Mouse (Mus musculus): ENCODE data around the gene Fcrl6. TPM values are rescaled to one million over a fixed set of nuclear protein-coding genes. Genes with fewer than 3 reads are reported as not detected.

Fcrl6 gene
- polyA plus RNA-seq, 1 experiment from 2014 or later = 0.31 TPM

GRCm38 (mm10) chr1:172611304-172611703 is 9.0 kb upstream of the Fcrl6 start:
- Histone ChIP-seq H3K27me3 (no peaks in the 10 kb centered on the region; the same call in 1 of the 2 replicates), H3K36me3 (no peaks in the 10 kb centered on the region), H3K4me1 (no peaks in the 10 kb centered on the region), H3K9ac (replicated peaks) (no peak overlapping the region), H3K4me2 (replicated peaks) (no peak overlapping the region), H3K4me3 (no peak overlapping the region), H3K9me3 (no peaks in the 10 kb centered on the region), H3K27ac (replicated peaks) (no peak overlapping the region)
- ATAC-seq (ENCODE audit: low FRiP score, low read depth) = no peak
- whole genome bisulfite sequencing = 90% methylated on average over 10 of the region's 10 CpGs

GRCm38 (mm10) chr1:172594495-172594894 is 7.9 kb downstream of the Fcrl6 start:
- ATAC-seq (ENCODE audit: low FRiP score, low read depth) = 0 out of 2 replicates have a peak, but pooled peaks have one; percentile 38
- no peaks in the 10 kb centered on the region for H3K9me3 ChIP-seq
- H3K36me3 ChIP-seq = no peaks in the 10 kb centered on the region
- H3K27me3 ChIP-seq = no peaks in the 10 kb centered on the region
- no peak overlapping the region for H3K9ac ChIP-seq (replicated peaks)
- no peak overlapping the region for H3K4me2 ChIP-seq (replicated peaks)
- no peaks in the 10 kb centered on the region for H3K4me1 ChIP-seq
- H3K27ac ChIP-seq (replicated peaks) = no peak overlapping the region
- no peak overlapping the region for H3K4me3 ChIP-seq

- Histone ChIP-seq H3K27ac (replicated peaks) (no peak overlapping the region), H3K9ac (replicated peaks) (no peak overlapping the region), H3K9me3 (no peaks in the 10 kb centered on the region), H3K27me3 (no peaks in the 10 kb centered on the region), H3K36me3 (no peaks in the 10 kb centered on the region), H3K4me2 (replicated peaks) (no peak overlapping the region), H3K4me3 (no peak overlapping the region), H3K4me1 (no peaks in the 10 kb centered on the region)
- 84% methylated on average over 2 of the region's 2 CpGs for WGBS
- ATAC-seq (ENCODE audit: low FRiP score, low read depth) = no peak
Measured at GRCm38 (mm10) chr1:172593956-172594355, 8.4 kb downstream of the Fcrl6 start.

GRCm38 (mm10) chr1:172593321-172593720 is 9.0 kb downstream of the Fcrl6 start:
- WGBS = 69% methylated on average over 3 of the region's 3 CpGs
- Histone ChIP-seq H3K9ac (replicated peaks) (no peak overlapping the region), H3K27me3 (no peaks in the 10 kb centered on the region), H3K4me1 (no peaks in the 10 kb centered on the region), H3K36me3 (no peaks in the 10 kb centered on the region), H3K9me3 (no peaks in the 10 kb centered on the region), H3K4me2 (replicated peaks) (no peak overlapping the region), H3K4me3 (no peak overlapping the region), H3K27ac (replicated peaks) (no peak overlapping the region)
- no peak for ATAC-seq (ENCODE audit: low FRiP score, low read depth)

- H3K4me2 ChIP-seq (replicated peaks) = no peak within 1 kb of the TSS
- H3K27me3 ChIP-seq = peaks cover under 1% of the 10 kb centered on the region; the same call in 1 of the 2 replicates
- WGBS = 89% methylated on average over 7 of the region's 7 CpGs
- ATAC-seq (ENCODE audit: low FRiP score, low read depth) = no peak
- no peaks in the 10 kb centered on the region for H3K36me3 ChIP-seq
- H3K27ac ChIP-seq (replicated peaks) = no peak within 1 kb of the TSS
- H3K9ac ChIP-seq (replicated peaks) = no peak within 1 kb of the TSS
- H3K4me3 ChIP-seq = no peak within 1 kb of the TSS
- H3K9me3 ChIP-seq = no peaks in the 10 kb centered on the region
- peaks cover 11% of the 10 kb centered on the region for H3K4me1 ChIP-seq
Measured at GRCm38 (mm10) chr1:172590385-172590784, 12.0 kb downstream of the Fcrl6 start, which contains the start of gene Slamf8. TSS of gene Slamf8 (minus strand) at chr1:172590568.

GRCm38 (mm10) chr1:172585612-172586567 is 16.5 kb downstream of the Fcrl6 start:
- no peaks in the 10 kb centered on the region for H3K9me3 ChIP-seq
- no peak overlapping the region for H3K9ac ChIP-seq (replicated peaks)
- 18% methylated on average over 26 of the region's 26 CpGs for WGBS
- peak overlapping the region; percentile 14; the same call in 1 of the 2 replicates for H3K4me2 ChIP-seq (replicated peaks)
- no peak overlapping the region for H3K27ac ChIP-seq (replicated peaks)
- H3K4me1 ChIP-seq = peaks cover 17% of the 10 kb centered on the region
- peak; percentile 57; the same call in 1 of the 2 replicates for ATAC-seq (ENCODE audit: low FRiP score, low read depth)
- H3K27me3 ChIP-seq = peaks cover 24% of the 10 kb centered on the region
- H3K4me3 ChIP-seq = no peak overlapping the region
- H3K36me3 ChIP-seq = no peaks in the 10 kb centered on the region

- 52% methylated on average over 4 of the region's 4 CpGs for WGBS
- ATAC-seq (ENCODE audit: low FRiP score, low read depth) = 0 out of 2 replicates have a peak, but pooled peaks have one; percentile 35
- no peaks in the 10 kb centered on the region for H3K36me3 ChIP-seq
- no peak overlapping the region for H3K4me3 ChIP-seq
- no peak overlapping the region for H3K9ac ChIP-seq (replicated peaks)
- H3K4me2 ChIP-seq (replicated peaks) = no peak overlapping the region
- no peak overlapping the region for H3K27ac ChIP-seq (replicated peaks)
- no peaks in the 10 kb centered on the region for H3K9me3 ChIP-seq
- H3K4me1 ChIP-seq = peaks cover 17% of the 10 kb centered on the region
- H3K27me3 ChIP-seq = peaks cover 24% of the 10 kb centered on the region
Measured at GRCm38 (mm10) chr1:172585026-172585425, 17.3 kb downstream of the Fcrl6 start.

- Histone ChIP-seq H3K9ac (replicated peaks) (no peak overlapping the region), H3K36me3 (no peaks in the 10 kb centered on the region), H3K4me2 (replicated peaks) (no peak overlapping the region), H3K4me3 (no peak overlapping the region), H3K4me1 (peaks cover 17% of the 10 kb centered on the region), H3K27ac (replicated peaks) (no peak overlapping the region), H3K9me3 (no peaks in the 10 kb centered on the region), H3K27me3 (peaks cover 24% of the 10 kb centered on the region)
- ATAC-seq (ENCODE audit: low FRiP score, low read depth) = no peak
- WGBS = 82% methylated on average over 6 of the region's 6 CpGs
Measured at GRCm38 (mm10) chr1:172584271-172584670, 18.1 kb downstream of the Fcrl6 start.

- no peak overlapping the region for H3K9ac ChIP-seq (replicated peaks)
- no peak overlapping the region for H3K4me3 ChIP-seq
- peaks cover 24% of the 10 kb centered on the region for H3K27me3 ChIP-seq
- no peak for ATAC-seq (ENCODE audit: low FRiP score, low read depth)
- H3K9me3 ChIP-seq = no peaks in the 10 kb centered on the region
- H3K27ac ChIP-seq (replicated peaks) = no peak overlapping the region
- 85% methylated on average over 8 of the region's 8 CpGs for WGBS
- peaks cover 17% of the 10 kb centered on the region for H3K4me1 ChIP-seq
- H3K4me2 ChIP-seq (replicated peaks) = no peak overlapping the region
- no peaks in the 10 kb centered on the region for H3K36me3 ChIP-seq
Measured at GRCm38 (mm10) chr1:172582436-172582835, 19.9 kb downstream of the Fcrl6 start.

- no peak overlapping the region for H3K4me2 ChIP-seq (replicated peaks)
- 82% methylated on average over 6 of the region's 6 CpGs for WGBS
Measured at GRCm38 (mm10) chr1:172580116-172580515, 22.2 kb downstream of the Fcrl6 start.

GRCm38 (mm10) chr1:172567758-172568157 is 34.6 kb downstream of the Fcrl6 start:
- H3K36me3 ChIP-seq = no peaks in the 10 kb centered on the region
- H3K4me2 ChIP-seq (replicated peaks) = no peak overlapping the region
- WGBS = 79% methylated on average over 4 of the region's 4 CpGs
- peaks cover 7% of the 10 kb centered on the region; the same call in 1 of the 2 replicates for H3K4me1 ChIP-seq
- ATAC-seq (ENCODE audit: low FRiP score, low read depth) = no peak
- H3K4me3 ChIP-seq = no peak overlapping the region
- no peak overlapping the region for H3K9ac ChIP-seq (replicated peaks)
- peaks cover 22% of the 10 kb centered on the region for H3K27me3 ChIP-seq
- H3K27ac ChIP-seq (replicated peaks) = no peak overlapping the region
- H3K9me3 ChIP-seq = no peaks in the 10 kb centered on the region

More at GRCm38 (mm10) chr1:172580116-172580515, 22.2 kb downstream of the Fcrl6 start:
- Histone ChIP-seq H3K9ac (replicated peaks) (no peak overlapping the region), H3K27me3 (peaks cover 20% of the 10 kb centered on the region), H3K4me1 (peaks cover 3% of the 10 kb centered on the region; the same call in 1 of the 2 replicates), H3K4me3 (no peak overlapping the region), H3K27ac (replicated peaks) (no peak overlapping the region), H3K36me3 (no peaks in the 10 kb centered on the region), H3K9me3 (no peaks in the 10 kb centered on the region)
- no peak for ATAC-seq (ENCODE audit: low FRiP score, low read depth)

GRCm38 (mm10) chr1:172566131-172566530 is 36.2 kb downstream of the Fcrl6 start:
- 70% methylated on average over 3 of the region's 3 CpGs for WGBS
- Histone ChIP-seq H3K4me3 (no peak overlapping the region), H3K27me3 (peaks cover 36% of the 10 kb centered on the region)

More at GRCm38 (mm10) chr1:172566131-172566530, 36.2 kb downstream of the Fcrl6 start:
- Histone ChIP-seq H3K4me2 (replicated peaks) (no peak overlapping the region), H3K27ac (replicated peaks) (no peak overlapping the region), H3K9me3 (no peaks in the 10 kb centered on the region), H3K9ac (replicated peaks) (no peak overlapping the region), H3K4me1 (peaks cover 19% of the 10 kb centered on the region), H3K36me3 (no peaks in the 10 kb centered on the region)
- ATAC-seq (ENCODE audit: low FRiP score, low read depth) = no peak

Measured in midbrain, embryonic 12.5 days (tissue).